Mouse (Mus musculus) heart, adult 11 months (tissue): Measurements from ENCODE around the gene Scmh1.
A peak's percentile ranks its signal among the peaks of the same experiment; 100 is the strongest.
"Not testable (repeated sequence)": the region's sequence is repeated elsewhere in the genome, so short reads cannot be mapped to it uniquely, and the experiment has no call there.

ENCODE experiments used
- DNase-seq: peaks from one replicate; pipeline ENCODE4 v3.0.0; 2022

Gene Scmh1

DNA sequence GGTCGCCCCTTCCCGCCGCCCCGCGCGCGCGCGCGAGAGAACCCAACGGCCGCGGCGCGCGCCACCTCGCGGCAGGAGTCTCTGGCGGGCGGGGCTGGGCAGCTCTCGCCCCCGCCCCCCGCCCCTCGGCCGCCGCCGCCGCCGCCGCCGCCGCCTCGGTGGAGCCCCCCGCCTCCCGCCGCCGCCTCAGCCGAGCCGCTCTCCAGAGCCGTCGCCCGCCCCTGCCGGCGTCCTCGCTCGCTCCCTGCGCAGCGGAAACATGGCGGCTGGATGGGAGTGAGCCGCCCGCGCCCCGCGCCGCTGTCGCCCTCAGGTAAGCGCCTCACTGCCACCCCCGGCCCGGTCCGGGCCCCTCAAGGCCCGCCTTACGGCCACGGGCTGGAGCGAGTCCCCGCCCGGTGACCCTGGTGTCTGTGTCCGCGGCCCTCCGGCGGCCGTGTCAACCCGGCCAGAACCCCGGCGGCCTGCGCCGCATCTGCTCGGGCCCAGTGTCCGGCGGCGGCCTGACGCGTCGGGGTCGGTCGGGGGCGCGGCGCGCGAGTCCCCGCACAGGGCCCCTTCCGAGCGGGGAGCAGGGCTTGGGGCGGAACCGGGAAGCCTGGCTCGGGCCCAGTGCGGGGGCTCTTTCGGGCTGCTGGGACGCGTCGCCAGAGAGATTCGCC is at the start of gene Scmh1:
Scmh1 (plus strand) TSS at position 138 of the 662 bp plus-strand sequence.
- peak; percentile 97 for DNase-seq

DNA sequence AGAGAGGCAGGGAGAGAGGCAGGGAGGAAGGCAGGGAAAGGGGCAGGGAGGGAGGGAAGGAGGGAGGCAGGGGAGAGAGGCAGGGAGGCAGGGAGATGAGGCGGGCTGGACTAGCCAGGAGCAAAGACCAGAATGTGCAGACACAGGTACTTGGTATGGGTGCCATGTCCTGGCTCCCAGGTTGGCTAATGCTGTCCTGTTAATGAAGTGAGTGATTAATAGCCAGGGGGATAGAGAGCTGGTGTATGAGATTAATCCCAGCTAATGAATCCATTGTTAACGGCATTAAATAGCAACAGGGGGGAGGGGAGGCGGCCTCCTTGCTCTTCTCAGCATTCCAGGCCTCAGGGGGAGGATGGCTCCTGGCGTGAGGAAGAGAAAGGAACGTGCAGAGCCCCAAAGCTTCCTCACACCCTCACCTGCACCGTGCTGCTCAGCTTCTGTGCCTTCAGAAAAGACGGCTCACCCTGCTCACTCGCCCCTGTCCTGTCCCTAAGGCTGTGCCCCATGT is 45.0 kb upstream of the Scmh1 start:
- DNase-seq = peak; percentile 64

DNA sequence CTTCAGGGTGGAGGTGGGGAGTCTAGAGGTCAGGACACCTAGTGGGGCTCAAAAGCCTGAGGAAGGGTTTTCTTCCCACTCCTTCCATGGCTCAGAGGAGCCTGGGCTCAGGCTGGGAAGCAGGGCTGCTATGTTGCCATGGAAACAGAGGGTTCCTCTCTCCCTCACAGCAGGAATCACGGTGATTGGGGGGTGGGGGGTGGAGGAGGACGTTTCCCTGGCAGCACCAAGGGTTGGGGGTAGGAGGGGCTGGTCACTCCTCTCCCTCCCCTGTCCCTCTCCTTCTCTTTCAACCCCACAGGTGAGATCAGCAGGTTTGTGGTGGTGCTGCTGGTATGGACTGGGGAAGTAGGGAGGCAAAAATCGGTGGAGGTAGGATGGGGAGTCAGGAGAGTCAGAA is 40.4 kb upstream of the Scmh1 start:
- no peak for DNase-seq

DNA sequence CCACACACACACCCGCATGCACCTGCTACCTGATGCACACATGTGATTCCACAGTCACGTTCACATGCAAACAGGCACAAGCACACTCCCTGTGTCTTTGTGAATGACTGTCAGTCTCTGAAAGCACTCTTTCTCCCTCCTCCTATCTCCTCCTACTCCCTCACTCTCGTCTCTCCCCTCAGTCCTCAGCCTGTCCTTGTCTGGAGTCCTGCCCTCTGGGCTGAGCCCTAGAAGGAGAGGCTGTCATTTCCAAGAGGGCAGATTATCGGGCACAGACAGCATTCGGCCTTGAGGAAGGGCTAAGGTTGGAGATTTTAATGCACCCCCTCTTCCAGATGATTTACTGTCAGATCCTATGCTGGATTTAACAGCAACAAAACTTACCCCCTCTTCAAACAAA is 39.6 kb upstream of the Scmh1 start:
- no peak for DNase-seq

DNA sequence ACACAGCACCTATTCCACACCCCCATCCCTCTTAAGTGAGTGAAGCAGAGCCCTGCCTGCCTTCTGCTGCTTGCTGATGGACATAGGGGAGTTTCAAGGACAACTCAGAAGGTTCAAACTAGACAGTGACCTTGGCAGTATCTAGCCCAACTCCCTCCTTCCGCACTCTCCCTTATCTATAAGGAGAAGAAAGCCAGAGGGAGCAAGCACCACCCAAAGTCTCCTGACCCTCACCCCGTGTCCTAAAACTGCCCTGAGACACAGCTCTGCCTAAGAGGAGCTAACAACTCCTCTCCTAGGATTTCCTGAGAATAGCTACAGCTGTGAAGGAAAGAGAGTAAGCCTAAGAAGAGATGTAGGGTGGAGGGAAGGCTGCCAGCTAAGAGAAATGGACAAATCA is 37.0 kb upstream of the Scmh1 start:
- DNase-seq = no peak

DNA sequence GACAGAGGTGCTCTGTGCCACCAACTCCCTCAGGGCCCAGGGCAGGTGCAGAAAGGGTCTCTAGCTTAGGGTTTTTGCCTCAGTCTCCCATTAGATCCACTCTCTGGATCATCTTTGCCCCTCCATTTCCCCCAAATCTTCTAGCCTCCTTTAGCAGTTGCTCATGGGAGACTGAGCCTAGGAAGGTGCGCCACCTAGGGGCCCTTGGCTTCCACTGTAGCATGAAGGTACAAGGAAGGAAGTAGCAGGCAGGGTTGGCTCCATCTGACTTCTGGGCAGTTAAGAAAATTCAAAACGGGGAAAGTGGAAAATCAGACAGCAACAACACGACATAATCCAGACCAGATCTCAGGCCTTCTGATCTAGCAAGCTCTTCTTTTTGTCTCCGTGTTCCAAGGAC is 36.4 kb upstream of the Scmh1 start:
- peak; percentile 93 for DNase-seq

DNA sequence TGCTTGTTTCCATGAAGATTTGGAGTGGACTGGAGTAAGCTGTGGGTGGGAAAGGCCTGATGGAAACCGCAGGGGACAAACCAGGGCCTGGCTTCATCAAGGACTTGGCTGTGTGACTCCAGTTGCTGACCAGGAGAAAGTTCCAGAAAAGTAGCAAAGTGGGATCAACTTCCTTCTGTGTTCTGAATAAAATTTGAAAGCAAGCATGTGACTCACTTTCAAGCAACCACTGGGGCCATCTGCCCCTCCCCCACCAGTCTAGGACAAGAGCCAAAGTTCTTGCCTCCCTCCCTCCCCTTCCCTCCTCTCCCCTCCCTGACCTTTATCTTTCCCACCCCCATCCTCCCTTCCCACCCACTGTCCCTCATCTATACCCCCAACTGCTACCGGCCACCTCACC is 35.9 kb upstream of the Scmh1 start:
- DNase-seq = peak; percentile 95

DNA sequence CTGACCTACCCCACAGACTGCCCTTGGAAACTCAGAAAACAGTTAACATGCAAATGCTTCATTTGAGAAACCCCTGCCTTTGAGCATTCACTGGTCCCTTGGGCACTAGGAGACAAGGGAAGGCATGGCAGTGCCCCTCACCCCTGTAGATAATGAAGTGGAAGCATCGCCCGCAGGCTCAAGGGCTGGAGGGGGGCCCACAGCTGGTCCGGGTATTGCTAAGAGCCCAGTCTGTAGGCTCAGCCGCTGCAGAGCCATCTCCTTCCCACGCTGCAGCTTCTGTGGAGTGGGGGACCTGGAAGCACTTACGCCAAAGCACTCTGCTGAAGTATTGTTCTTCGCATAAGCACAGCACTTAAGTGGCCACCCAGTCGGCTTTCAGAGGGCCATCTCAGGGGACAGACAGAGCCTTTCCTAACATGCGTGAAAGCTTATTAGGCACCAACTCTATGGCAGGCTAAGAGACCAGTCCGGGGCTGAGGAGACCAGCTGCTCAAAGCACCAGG is 35.2 kb upstream of the Scmh1 start:
- DNase-seq = peak; percentile 89

DNA sequence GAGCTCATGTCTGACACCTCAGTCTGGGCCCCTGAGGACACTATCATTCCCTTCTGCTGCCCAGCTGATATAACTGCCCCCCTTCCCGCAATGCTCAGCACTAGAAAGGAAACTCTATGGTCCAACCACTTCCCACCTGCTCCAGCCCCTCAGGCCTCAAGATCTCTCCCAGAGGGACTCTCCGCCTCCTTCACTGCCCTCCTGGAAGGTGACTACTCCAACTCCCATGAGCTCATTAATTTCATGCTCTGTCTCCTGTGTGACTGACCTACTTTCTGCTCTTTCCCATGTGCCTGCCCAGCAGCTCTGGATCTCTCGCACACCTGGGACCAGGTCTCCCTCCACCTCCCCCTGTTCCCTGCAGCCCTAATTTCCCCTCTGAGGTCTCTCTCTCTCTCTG is 32.2 kb upstream of the Scmh1 start:
- DNase-seq = no peak

DNA sequence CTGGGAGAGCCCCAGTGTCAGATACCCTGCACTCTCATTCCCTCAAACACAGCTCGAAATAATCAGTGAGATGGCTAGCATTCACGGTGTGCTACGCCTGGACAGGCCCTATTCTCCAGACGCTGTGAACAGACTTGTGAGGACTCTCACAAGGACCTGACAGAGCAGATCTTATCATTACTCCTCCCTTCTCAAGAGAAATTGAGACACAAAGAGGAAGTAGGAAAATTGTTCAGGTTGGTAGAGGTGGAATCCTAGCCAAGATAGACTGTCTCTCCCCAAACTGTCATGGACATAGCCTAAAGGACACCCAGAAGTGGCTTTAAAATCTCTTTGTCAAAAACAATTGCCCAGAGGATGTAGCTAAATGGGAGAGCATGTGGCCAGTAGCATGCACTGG is 31.3 kb upstream of the Scmh1 start:
- DNase-seq = no peak

DNA sequence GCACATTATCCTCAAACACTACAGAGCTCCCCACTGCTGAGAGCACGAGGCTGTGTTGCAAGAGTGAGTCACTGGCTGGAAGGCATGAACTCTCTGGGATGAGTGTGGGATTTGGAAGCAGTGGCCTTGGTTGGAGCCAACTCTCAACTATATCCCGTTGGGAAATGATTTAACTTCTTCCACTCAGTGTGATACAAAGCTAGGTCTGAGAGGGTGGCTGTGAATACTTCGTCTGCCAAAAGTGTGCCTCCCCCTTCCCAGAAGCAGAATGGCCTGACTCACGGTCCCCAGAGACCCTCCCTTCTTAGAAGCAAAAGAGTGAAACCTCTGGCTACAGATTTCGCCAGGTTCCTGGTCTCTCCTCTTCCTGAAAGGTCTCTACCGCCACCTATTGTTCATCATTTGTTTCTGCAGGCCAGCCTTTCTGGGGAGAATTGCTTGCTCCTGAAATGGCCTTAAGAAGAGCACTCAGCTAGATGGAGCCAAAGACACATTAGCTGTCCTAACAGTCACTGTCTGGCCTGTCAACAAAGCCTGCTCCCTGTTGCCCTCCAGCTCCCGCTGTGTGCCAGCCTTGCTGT is 24.2 kb upstream of the Scmh1 start:
- DNase-seq = peak; percentile 99

DNA sequence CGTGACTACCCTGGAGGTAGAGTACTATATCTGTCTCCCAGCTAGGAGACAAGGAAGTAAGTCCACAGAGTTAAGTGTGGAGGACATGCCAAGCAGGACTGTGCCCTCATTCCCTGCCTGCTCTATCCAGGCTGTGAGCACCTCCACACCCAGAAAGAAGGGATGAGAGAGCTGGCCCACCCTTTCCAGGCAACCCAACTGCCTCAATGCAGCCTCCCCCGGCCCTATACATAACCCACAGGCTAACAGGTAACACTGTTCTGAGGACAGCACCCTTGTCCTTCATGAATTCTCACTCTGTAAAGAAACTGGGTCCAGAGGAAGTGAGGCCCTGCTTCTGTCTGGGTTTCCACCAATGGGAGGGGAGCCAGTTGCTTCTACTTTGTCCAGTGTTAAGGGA is 19.6 kb upstream of the Scmh1 start:
- peak; percentile 64 for DNase-seq

DNA sequence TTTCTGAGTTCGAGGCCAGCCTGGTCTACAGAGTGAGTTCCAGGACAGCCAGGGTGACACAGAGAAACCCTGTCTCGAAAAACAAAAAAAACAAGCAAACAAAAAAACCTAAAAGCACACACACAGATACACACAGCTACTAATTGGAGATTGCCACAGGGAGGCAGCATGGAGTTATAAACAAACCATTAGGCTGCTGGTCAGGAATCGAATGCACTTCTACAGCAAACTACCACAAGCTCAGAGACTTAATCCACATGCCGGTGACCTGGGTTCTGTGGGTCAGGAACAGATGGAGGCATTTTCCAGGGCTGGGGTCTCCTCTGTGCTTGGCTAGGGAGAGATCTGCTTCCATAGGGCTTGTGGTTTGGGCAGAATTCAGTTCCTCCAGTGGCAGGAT is 17.6 kb upstream of the Scmh1 start:
- DNase-seq = peak; percentile 73

DNA sequence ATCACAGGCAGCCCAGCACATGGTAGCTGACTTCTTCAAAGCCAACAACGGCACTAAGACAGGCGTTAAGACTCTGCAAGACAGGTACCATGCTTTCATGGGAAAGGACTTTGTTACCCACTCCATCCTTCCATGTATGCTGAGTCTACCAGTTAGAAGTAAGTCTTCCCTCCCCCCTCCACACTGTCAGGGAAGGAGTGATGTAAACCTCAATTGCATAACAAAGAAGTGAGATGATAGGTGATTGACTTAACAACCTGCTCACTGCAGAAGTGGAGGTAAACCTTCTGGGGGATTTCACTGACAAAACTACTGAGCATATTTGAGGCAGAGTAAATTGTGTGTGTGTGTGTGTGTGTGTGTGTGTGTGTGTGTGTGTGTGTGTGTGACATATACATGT is 17.1 kb upstream of the Scmh1 start:
- DNase-seq = no peak

DNA sequence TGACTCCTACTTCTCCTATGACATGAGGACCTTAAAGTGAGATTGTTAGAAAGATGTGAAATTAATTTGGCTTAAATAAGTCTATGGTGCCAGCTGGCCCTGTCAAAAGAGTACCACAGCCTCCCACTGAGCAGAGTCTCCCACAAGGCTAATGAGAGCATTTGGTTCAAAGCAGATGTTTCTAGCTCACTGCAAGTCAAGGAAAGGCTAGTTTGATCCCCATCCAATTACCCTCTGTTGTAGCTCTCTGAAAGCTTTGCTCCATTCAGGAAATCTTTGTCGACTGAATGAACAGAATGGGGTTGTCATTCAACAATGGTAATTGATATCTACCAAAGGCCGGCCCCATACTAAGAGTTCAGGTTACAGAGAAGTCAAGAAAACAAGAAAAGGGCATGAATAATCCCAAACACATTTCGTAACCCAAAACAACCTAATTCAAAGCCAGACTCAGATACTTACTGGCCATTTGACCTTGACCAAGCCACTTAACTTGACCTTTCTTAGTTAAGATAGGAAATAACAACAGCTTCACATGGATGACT is 16.0 kb upstream of the Scmh1 start:
- DNase-seq = no peak

DNA sequence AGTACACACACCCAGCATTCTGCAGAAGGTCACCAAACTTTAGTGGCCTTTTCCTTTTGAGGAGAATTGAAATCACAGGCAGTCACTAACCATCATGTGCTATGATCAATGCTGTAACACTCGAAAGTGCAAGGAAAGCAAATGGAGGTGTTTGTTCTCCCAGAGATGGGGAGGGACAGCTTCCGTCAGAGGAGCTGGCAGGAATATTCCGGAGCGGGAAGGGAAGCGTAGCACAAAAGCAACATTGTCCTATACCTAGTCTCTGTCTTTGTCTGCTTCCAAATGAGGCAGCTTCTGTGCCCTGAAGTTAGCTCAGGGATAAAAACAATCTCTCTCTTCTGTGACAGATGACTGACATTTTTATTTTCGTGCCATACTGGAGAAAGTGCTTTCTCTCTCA is 15.5 kb upstream of the Scmh1 start:
- DNase-seq = no peak

DNA sequence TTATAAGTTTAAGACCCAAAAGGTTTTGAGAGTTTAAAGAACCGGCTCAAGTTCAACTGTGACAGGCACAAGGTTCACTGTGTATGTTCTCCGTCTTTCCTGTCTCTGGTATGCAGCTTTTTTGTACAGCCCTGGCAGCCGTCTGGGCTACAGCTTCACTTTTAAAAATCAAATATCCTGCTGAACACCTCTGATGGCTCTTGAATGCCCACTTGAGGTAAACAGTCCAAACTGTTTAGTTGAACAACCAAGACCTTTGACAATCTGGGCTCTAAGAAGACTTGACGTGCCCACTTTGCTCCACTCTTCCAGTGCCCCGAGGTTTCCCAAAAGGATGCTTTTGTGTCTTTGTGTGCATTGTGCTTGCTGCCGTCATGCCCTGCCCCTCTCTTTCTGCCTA is 13.5 kb upstream of the Scmh1 start:
- DNase-seq = peak; percentile 76

DNA sequence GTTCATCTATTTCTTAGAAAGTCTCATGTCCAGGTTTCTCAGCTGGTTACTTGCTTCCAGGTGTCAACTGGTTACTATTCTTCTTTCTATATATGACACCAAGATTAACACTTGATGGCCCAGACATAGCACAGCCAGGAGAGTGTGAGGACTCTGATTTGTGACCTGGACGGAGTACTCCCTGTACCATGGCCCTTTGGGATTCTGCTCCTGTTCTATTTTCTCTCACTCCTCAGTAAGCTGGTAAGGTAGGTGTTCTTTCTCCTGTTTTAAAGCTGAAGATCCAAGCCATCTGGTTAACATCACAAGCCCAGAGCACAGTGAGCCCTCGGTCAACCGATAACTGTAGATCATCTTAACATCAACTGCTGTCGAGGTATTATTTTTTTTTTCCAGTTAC is 12.7 kb upstream of the Scmh1 start:
- DNase-seq = no peak

DNA sequence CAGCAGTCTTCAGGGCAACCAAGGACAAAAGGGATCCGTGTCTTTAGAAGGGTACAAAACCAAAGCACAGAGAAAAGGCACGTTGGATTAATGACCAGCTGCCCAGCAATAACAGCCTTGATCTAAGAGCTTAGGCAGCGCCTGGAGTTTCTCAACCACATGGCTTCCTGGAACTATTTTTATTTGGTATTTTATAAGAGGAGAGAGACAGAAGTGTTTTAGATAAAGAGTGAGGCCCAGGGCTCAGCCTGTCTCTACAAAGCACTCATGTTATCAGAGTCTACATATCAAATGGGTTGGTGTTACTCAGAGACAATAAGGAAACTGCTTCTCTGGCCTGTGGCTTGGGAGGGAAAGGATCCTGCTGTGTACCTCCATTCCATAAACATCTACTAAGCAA is 12.3 kb upstream of the Scmh1 start:
- DNase-seq = peak; percentile 83

DNA sequence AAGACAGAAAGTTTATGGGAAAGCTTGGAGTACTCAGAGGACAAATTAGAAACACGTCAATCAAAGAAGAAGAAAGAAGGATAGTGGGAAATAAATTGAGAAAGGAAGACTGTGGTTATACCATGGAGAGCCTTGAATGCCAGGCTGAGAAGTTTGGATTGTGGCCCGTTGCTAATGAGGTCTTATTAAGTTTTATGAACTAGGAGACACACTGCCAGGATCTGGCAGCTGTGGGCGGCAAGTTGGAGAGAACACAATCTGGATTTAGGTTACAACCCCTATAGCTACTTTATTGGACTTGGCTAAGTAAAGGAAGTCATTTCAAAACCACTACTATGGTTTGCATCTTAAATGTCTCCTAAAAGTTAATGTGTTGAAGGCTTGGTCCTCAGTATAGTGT is 4.8 kb upstream of the Scmh1 start:
- no peak for DNase-seq

DNA sequence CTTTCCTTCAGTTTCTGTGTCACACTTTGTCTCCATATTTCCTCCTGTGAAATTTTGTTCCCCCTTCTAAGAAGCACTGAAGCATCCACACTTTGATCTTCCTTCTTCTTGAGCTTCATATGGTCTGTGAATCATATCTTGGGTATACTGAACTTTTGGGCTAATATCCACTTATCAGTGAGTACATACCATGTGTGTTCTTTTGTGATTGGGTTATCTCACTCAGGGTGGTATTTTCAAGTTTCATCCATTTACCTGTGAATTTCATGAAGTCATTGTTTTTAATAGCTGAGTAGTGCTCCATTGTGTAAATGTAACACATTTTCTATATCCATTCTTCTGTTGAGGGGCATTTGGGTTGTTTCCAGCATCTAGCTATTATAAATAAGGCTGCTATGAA is 3.0 kb upstream of the Scmh1 start:
- not testable (repeated sequence) for DNase-seq

DNA sequence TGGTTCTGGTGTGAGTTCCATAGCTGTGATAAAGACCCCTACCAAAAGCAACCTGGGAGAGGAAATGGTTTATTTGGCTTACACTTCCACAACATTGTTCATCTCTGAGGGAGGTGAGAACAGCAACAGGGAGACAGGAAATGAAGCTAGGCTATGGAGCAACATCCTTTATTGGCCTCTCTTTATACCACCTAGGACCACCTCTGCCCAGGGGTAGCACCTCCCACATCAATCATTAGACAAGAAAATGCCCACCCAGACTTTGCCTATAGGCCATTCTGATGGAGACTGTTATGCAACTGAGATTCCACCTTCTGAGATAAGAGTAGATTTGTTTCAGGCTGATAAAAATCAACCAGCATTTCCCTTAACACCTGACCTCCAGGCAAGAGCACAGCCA is 834 bp upstream of the Scmh1 start:
- DNase-seq = peak; percentile 70

DNA sequence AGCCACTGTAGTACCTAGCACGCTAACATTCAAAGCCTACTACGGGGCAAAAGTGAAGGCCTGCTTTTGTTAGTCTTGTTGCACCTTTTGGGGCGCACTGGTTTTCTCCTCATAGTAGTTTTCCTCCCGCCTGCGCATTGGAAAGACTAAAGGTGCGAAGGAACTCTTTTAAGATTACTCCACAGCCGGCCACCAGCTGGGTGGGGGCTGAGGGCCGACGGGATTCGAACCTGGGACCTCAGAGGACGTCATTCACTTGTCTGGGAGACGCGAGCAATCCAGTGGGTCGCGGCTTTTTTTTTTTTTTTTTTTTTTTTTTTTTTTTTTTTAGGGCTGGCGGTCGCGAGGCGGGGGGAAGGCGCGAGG is 320 bp upstream of the Scmh1 start:
- no peak for DNase-seq

DNA sequence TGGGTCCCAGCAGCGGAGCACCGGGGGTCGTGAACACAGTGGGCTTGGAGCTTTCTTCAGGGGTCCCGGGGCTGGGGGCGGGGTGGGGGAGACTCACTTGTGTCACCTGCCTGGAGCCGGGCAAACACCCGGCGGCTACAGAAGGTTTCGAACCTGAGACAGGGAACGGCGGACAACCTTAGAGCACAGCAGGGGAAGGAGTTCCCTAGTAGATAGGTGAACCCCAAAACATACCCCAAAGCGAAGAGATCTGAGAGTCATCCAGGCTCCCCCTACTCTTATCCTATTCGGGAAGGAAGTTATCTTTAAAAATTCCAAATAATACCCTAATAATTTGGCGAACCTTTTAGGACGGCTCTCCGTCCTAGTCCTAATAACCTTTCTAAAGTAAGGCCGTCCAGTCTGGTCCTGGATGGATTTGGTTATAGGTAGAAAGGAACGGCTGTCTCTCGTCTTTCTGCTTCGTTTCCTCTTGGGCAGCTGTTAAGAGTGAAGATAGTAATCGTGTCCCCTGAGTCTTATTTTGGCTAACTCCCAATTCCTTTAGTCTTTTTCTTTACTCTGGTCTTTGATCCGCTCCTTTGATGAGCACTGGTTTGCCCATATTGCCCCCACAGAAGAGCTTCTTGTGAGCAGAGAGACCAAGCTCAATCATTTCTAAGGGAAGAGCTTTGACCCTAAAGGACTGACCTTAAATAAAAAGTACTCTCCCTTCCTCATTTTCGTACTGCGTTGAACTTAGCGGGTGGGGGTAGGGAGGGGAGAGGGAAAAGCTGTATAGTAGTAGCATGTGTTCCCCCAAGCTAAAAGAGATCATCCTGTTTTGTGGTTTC is 941 bp downstream of the Scmh1 start:
- DNase-seq = peak; percentile 87
